Comparison of ENCODE assay signal across 15 mouse cellular contexts in genomic region chr6:12097125-12097524, GRCm38 (mm10).
DNase-seq lines count a peak whose midpoint lies in the region; ATAC-seq lines count a peak whose summit lies in the region.
"Had no signal": no experiment of that assay in that cellular context is flagged by ENCODE, and none has a peak within 500 bp of the region (broad histone marks: within the 10 kb centered on the region; RNA-seq: fewer than 3 reads in every experiment).

No protein-coding gene starts in this region.

- H3K36me3 ChIP-seq in heart, embryonic 14.5 days (ENCODE audit: control insufficient read depth, insufficient read depth, low read length), result no peaks in the 10 kb centered on the region
- H3K36me3 ChIP-seq in hindbrain, embryonic 12.5 days, result no peaks in the 10 kb centered on the region
- H3K36me3 ChIP-seq: embryonic facial prominence, embryonic 13.5 days; limb, embryonic 12.5 days had no signal

- no peak overlapping the region for H3K27ac ChIP-seq in heart, embryonic 14.5 days (replicated peaks in 1 of 2; ENCODE audit: control insufficient read depth in 1 of 2, insufficient read depth in 1 of 2, low read depth in 2 of 2, low read length in 2 of 2)
- no peak overlapping the region for H3K27ac ChIP-seq in hindbrain, embryonic 12.5 days
- H3K27ac ChIP-seq: embryonic facial prominence, embryonic 13.5 days; limb, embryonic 12.5 days had no signal

- no peaks in the 10 kb centered on the region for H3K9me3 ChIP-seq in heart, embryonic 14.5 days (ENCODE audit: control insufficient read depth, low read length)
- H3K9me3 ChIP-seq in hindbrain, embryonic 12.5 days (replicated peaks), result no peaks in the 10 kb centered on the region
- H3K9me3 ChIP-seq: embryonic facial prominence, embryonic 13.5 days; limb, embryonic 12.5 days had no signal

- no peaks in the 10 kb centered on the region for H3K27me3 ChIP-seq in heart, embryonic 14.5 days (ENCODE audit: control insufficient read depth, insufficient read depth, low read length)
- no peaks in the 10 kb centered on the region for H3K27me3 ChIP-seq in hindbrain, embryonic 12.5 days
- H3K27me3 ChIP-seq: embryonic facial prominence, embryonic 13.5 days; limb, embryonic 12.5 days had no signal

- 37% methylated on average over 4 of the region's 4 CpGs for WGBS in heart, embryonic 14.5 days
- 47% methylated on average over 4 of the region's 4 CpGs for WGBS in hindbrain, embryonic 12.5 days

- no peaks in the 10 kb centered on the region; a peak in 1 of 4 replicates for H3K4me1 ChIP-seq in heart, embryonic 14.5 days (ENCODE audit: control insufficient read depth in 2 of 2, insufficient read depth in 2 of 2, low read length in 2 of 2)
- no peaks in the 10 kb centered on the region for H3K4me1 ChIP-seq in hindbrain, embryonic 12.5 days
- H3K4me1 ChIP-seq: limb, embryonic 12.5 days had no signal

- ATAC-seq in heart, embryonic 14.5 days (ENCODE audit: insufficient number of reproducible peaks, insufficient read depth, low FRiP score, low read depth), result no peak
- no peak for ATAC-seq in hindbrain, embryonic 12.5 days (ENCODE audit: low FRiP score)
- ATAC-seq in megakaryocyte progenitor cell, adult 5-6 weeks (replicated peaks; ENCODE audit: poor library complexity), result peak; percentile 54

- peak overlapping the region; percentile 38 for H3K4me2 ChIP-seq in heart, embryonic 14.5 days (ENCODE audit: low read length)
- H3K4me2 ChIP-seq in hindbrain, embryonic 12.5 days (replicated peaks), result peak overlapping the region; percentile 19; the same call in 1 of the 2 replicates
- H3K4me2 ChIP-seq: embryonic facial prominence, embryonic 13.5 days; limb, embryonic 12.5 days had no signal

- DNase-seq in heart, postnatal 4 days, result no peak
- DNase-seq in ES-CJ7 (ENCODE audit: low read depth, low spot score), result peak; percentile 61
- DNase-seq in c-Kit-positive CD71-positive TER-119-positive erythroid progenitor cells, embryonic 14.5 days (ENCODE audit: low spot score), result no peak
- no peak for DNase-seq in layer of hippocampus, adult 18-20 months (ENCODE audit: low spot score in 2 of 2)
- no peak for DNase-seq in kidney, adult 8-10 months
- DNase-seq: adrenal gland, adult 2 months; cerebellum, postnatal 14 days; gastrocnemius, postnatal 25 days; kidney, postnatal 25 days had no signal

- no peak overlapping the region for H3K9ac ChIP-seq in heart, embryonic 14.5 days (ENCODE audit: low read length)
- H3K9ac ChIP-seq in hindbrain, embryonic 12.5 days, result no peak overlapping the region
- H3K9ac ChIP-seq: embryonic facial prominence, embryonic 13.5 days; limb, embryonic 12.5 days had no signal

- H3K4me3 ChIP-seq in heart, embryonic 14.5 days (ENCODE audit: control insufficient read depth in 1 of 2, insufficient read depth in 1 of 2, low read depth in 1 of 2, low read length in 2 of 2), result no peak overlapping the region
- H3K4me3 ChIP-seq in hindbrain, embryonic 12.5 days, result no peak overlapping the region
- H3K4me3 ChIP-seq: embryonic facial prominence, embryonic 13.5 days; limb, embryonic 12.5 days; myocyte had no signal
